Mouse (Mus musculus): ENCODE results near the gene Dnajc6. TPM values are rescaled to one million over a fixed set of nuclear protein-coding genes. Genes with fewer than 3 reads are reported as not detected.

Gene Dnajc6
- polyA plus RNA-seq, 2 experiments, result 0.82 to 0.98 TPM

DNA sequence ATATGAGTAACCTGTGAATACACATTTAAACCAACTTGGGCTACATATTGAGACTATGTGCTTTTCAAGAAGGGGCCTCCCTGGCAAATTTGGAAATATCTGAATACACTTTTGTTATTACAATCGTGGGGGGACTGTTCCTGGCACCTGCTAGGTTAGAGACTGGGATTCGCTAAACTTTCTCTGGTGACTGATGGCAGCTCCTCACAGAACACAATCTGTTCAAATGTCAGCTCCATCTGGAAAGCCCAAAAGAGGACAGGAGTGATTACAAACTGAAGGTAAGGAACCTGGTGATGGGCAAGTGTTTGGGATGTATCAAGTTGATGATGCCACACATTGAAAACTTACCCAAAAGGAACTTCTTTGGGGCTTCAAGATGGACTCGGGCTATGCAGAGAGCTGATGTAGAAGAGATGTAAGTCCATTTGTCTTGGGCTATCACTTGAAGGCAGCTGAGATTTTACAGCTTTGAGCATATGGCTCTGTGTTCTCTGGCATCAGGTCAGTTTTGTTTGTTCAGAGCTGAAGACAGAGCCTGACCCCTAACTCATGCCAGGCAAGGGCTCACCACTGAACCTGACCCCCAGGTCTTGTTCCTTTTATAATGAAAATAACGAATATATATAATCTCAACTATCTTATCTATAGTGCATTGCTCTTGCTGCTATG lies 68.4 kb downstream of the Dnajc6 start:
- TF ChIP-seq POLR2A (IDR thresholded peaks at IDR 0.05; ENCODE audit: borderline replicate concordance, extremely low read depth, insufficient read depth, insufficient read length), result no peak
- 84% methylated on average over 4 of the region's 4 CpGs for WGBS
- Histone ChIP-seq H3K4me2 (replicated peaks; ENCODE audit: low read depth, low read length, severe bottlenecking) (no peak overlapping the region), H3K9me3 (ENCODE audit: control insufficient read depth, low read length) (no peaks in the 10 kb centered on the region), H3K27me3 (ENCODE audit: control insufficient read depth, insufficient read depth, low read length) (no peaks in the 10 kb centered on the region), H3K27ac (replicated peaks; ENCODE audit: low read depth, low read length) (no peak overlapping the region), H3K4me1 (ENCODE audit: control insufficient read depth, insufficient read depth, low read length) (no peaks in the 10 kb centered on the region), H3K9ac (ENCODE audit: low read depth, low read length, severe bottlenecking) (no peak overlapping the region), H3K4me3 (replicated peaks; ENCODE audit: low read length) (no peak overlapping the region), H3K36me3 (ENCODE audit: control insufficient read depth, insufficient read depth, low read length) (no peaks in the 10 kb centered on the region)
- ATAC-seq (ENCODE audit: low FRiP score, low read depth) (no peak), DNase-seq (ENCODE audit: low spot score) (no peak)

DNA sequence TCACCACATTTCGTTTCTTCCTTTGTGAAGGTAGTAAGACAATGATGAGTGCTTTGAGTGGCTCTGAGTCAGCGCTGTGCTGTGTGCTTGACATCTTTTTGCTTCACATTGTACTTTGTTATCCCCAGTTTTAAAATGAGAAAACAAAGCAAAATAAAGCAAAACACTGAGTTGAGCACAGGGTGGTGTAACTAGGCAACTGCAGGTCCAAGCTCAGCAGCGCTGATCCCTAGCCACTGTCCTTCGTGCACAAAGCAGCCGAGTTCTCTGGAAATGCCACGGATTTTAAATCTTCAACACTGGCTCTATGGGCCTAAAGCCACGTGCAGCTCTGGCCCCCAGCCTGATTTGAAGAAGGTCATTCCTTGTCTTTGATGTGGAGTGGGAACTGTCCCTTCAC lies 72.6 kb downstream of the Dnajc6 start:
- ATAC-seq (ENCODE audit: low FRiP score, low read depth) (no peak), DNase-seq (ENCODE audit: low spot score) (no peak)
- WGBS, result 74% methylated on average over 7 of the region's 7 CpGs
- Histone ChIP-seq H3K36me3 (ENCODE audit: control insufficient read depth, insufficient read depth, low read length) (no peaks in the 10 kb centered on the region), H3K27me3 (ENCODE audit: control insufficient read depth, insufficient read depth, low read length) (no peaks in the 10 kb centered on the region), H3K4me1 (ENCODE audit: control insufficient read depth, insufficient read depth, low read length) (no peaks in the 10 kb centered on the region), H3K9ac (ENCODE audit: low read depth, low read length, severe bottlenecking) (no peak overlapping the region), H3K27ac (replicated peaks; ENCODE audit: low read depth, low read length) (no peak overlapping the region), H3K4me3 (replicated peaks; ENCODE audit: low read length) (no peak overlapping the region), H3K4me2 (replicated peaks; ENCODE audit: low read depth, low read length, severe bottlenecking) (no peak overlapping the region), H3K9me3 (ENCODE audit: control insufficient read depth, low read length) (no peaks in the 10 kb centered on the region)
- no peak for TF ChIP-seq POLR2A (IDR thresholded peaks at IDR 0.05; ENCODE audit: borderline replicate concordance, extremely low read depth, insufficient read depth, insufficient read length)

DNA sequence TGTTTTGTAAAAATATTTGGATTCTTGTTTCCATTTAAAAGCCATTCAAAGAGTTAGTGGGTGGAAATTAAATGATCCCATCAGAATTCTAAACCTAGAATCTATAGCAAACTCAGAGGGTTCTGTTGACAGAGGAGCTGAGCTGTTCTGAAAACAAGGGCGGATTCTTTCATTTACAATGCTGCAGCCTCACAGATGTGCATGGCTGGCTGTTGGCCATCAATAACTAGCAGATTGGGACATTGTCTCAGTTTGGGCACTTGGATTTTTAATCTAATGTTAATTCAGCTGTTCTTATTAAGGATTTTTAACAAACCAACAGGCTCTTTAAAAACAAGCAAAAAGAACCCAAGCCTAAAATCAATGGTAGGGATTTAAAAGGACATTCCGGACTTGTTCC lies 75.7 kb downstream of the Dnajc6 start:
- no peak overlapping the region for H3K4me3 ChIP-seq (replicated peaks; ENCODE audit: low read length)
- no peaks in the 10 kb centered on the region for H3K9me3 ChIP-seq (ENCODE audit: control insufficient read depth, low read length)
- no peak for TF ChIP-seq POLR2A (IDR thresholded peaks at IDR 0.05; ENCODE audit: borderline replicate concordance, extremely low read depth, insufficient read depth, insufficient read length)
- no peak for DNase-seq (ENCODE audit: low spot score)
- no peaks in the 10 kb centered on the region for H3K27me3 ChIP-seq (ENCODE audit: control insufficient read depth, insufficient read depth, low read length)
- no peaks in the 10 kb centered on the region for H3K36me3 ChIP-seq (ENCODE audit: control insufficient read depth, insufficient read depth, low read length)
- no peak overlapping the region for H3K27ac ChIP-seq (replicated peaks; ENCODE audit: low read depth, low read length)
- H3K4me2 ChIP-seq (replicated peaks; ENCODE audit: low read depth, low read length, severe bottlenecking), result no peak overlapping the region
- H3K4me1 ChIP-seq (ENCODE audit: control insufficient read depth, insufficient read depth, low read length), result no peaks in the 10 kb centered on the region
- WGBS, result 74% methylated on average over 2 of the region's 2 CpGs
- ATAC-seq (ENCODE audit: low FRiP score, low read depth), result no peak
- H3K9ac ChIP-seq (ENCODE audit: low read depth, low read length, severe bottlenecking), result no peak overlapping the region

DNA sequence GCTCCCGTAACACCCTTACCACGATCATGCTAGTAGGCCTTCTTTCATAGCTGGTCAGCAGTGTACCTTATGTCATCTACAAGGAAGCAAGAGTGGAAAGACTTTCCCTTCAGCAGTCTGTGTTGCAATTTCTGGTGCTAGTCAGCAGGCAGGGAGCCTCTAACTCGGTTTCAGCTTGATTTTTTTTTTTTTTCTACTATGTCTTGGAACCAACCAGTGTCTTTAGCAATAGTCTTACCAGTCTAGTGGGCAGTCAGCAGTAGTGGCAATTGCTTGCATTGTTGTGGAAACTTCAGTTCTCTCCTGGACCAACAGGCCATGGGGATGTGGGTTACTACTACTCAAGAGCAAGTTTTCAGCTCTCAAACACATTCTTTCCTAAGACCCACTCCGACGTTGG lies 78.9 kb downstream of the Dnajc6 start:
- Histone ChIP-seq H3K27me3 (ENCODE audit: control insufficient read depth, insufficient read depth, low read length) (no peaks in the 10 kb centered on the region), H3K27ac (replicated peaks; ENCODE audit: low read depth, low read length) (no peak overlapping the region), H3K9ac (ENCODE audit: low read depth, low read length, severe bottlenecking) (no peak overlapping the region), H3K36me3 (ENCODE audit: control insufficient read depth, insufficient read depth, low read length) (no peaks in the 10 kb centered on the region), H3K9me3 (ENCODE audit: control insufficient read depth, low read length) (no peaks in the 10 kb centered on the region), H3K4me2 (replicated peaks; ENCODE audit: low read depth, low read length, severe bottlenecking) (no peak overlapping the region), H3K4me3 (replicated peaks; ENCODE audit: low read length) (no peak overlapping the region), H3K4me1 (ENCODE audit: control insufficient read depth, insufficient read depth, low read length) (no peaks in the 10 kb centered on the region)
- 83% methylated on average over 5 of the region's 5 CpGs for WGBS
- TF ChIP-seq POLR2A (IDR thresholded peaks at IDR 0.05; ENCODE audit: borderline replicate concordance, extremely low read depth, insufficient read depth, insufficient read length), result no peak
- DNase-seq (ENCODE audit: low spot score), result no peak
- no peak for ATAC-seq (ENCODE audit: low FRiP score, low read depth)

DNA sequence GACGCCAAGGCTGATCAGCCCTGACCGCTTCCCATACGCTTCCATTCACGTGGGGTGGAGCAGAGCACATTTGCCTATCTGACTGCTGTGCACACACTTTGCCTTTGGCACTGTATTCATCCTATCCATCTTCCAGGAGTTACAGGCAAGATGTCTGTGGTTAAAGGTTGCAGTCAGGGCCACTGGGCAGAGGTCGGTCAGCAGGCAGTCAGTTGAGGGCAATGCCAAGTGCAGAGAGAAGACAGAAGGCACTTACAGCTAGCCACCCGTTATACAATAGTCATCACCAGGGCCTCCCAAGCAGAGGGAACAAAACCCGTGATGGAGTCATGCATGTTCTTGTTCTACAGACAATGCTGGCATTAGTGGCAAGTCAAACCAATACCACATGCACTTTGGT lies 82.3 kb downstream of the Dnajc6 start:
- Histone ChIP-seq H3K9ac (ENCODE audit: low read depth, low read length, severe bottlenecking) (no peak overlapping the region), H3K4me2 (replicated peaks; ENCODE audit: low read depth, low read length, severe bottlenecking) (no peak overlapping the region), H3K9me3 (ENCODE audit: control insufficient read depth, low read length) (no peaks in the 10 kb centered on the region), H3K27me3 (ENCODE audit: control insufficient read depth, insufficient read depth, low read length) (no peaks in the 10 kb centered on the region), H3K4me3 (replicated peaks; ENCODE audit: low read length) (no peak overlapping the region), H3K4me1 (ENCODE audit: control insufficient read depth, insufficient read depth, low read length) (no peaks in the 10 kb centered on the region), H3K27ac (replicated peaks; ENCODE audit: low read depth, low read length) (no peak overlapping the region), H3K36me3 (ENCODE audit: control insufficient read depth, insufficient read depth, low read length) (no peaks in the 10 kb centered on the region)
- no peak for ATAC-seq (ENCODE audit: low FRiP score, low read depth)
- 88% methylated on average over 7 of the region's 7 CpGs for WGBS
- DNase-seq (ENCODE audit: low spot score), result no peak
- TF ChIP-seq POLR2A (IDR thresholded peaks at IDR 0.05; ENCODE audit: borderline replicate concordance, extremely low read depth, insufficient read depth, insufficient read length), result no peak

DNA sequence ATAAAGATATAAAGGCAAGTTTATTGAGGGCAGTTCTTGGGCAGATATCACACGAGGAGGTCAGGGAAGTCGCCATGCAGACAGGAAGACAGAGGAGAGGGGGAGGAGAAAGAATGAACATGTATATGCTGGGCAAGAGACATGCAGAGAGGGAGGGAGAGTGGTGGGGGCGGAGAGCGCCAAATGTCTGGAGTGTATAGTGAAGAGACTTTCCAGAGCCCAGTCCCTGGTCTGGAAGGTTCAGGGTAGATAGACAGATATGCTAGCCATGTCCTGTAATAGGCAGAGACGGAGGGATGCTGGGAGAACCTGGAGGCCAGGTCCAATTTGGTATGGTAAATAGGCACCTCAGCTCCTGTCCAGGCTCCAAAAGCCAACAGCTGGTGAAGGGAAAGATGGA lies 83.1 kb downstream of the Dnajc6 start:
- H3K4me3 ChIP-seq (replicated peaks; ENCODE audit: low read length), result no peak overlapping the region
- H3K27ac ChIP-seq (replicated peaks; ENCODE audit: low read depth, low read length), result no peak overlapping the region
- TF ChIP-seq POLR2A (IDR thresholded peaks at IDR 0.05; ENCODE audit: borderline replicate concordance, extremely low read depth, insufficient read depth, insufficient read length), result no peak
- no peak overlapping the region for H3K9ac ChIP-seq (ENCODE audit: low read depth, low read length, severe bottlenecking)
- H3K4me2 ChIP-seq (replicated peaks; ENCODE audit: low read depth, low read length, severe bottlenecking), result no peak overlapping the region
- H3K4me1 ChIP-seq (ENCODE audit: control insufficient read depth, insufficient read depth, low read length), result no peaks in the 10 kb centered on the region
- 82% methylated on average over 5 of the region's 5 CpGs for WGBS
- DNase-seq (ENCODE audit: low spot score), result no peak
- H3K36me3 ChIP-seq (ENCODE audit: control insufficient read depth, insufficient read depth, low read length), result no peaks in the 10 kb centered on the region
- no peaks in the 10 kb centered on the region for H3K27me3 ChIP-seq (ENCODE audit: control insufficient read depth, insufficient read depth, low read length)
- ATAC-seq (ENCODE audit: low FRiP score, low read depth), result no peak
- H3K9me3 ChIP-seq (ENCODE audit: control insufficient read depth, low read length), result no peaks in the 10 kb centered on the region
